ENCODE assay signal across 8 mouse cellular contexts in the genomic region with DNA sequence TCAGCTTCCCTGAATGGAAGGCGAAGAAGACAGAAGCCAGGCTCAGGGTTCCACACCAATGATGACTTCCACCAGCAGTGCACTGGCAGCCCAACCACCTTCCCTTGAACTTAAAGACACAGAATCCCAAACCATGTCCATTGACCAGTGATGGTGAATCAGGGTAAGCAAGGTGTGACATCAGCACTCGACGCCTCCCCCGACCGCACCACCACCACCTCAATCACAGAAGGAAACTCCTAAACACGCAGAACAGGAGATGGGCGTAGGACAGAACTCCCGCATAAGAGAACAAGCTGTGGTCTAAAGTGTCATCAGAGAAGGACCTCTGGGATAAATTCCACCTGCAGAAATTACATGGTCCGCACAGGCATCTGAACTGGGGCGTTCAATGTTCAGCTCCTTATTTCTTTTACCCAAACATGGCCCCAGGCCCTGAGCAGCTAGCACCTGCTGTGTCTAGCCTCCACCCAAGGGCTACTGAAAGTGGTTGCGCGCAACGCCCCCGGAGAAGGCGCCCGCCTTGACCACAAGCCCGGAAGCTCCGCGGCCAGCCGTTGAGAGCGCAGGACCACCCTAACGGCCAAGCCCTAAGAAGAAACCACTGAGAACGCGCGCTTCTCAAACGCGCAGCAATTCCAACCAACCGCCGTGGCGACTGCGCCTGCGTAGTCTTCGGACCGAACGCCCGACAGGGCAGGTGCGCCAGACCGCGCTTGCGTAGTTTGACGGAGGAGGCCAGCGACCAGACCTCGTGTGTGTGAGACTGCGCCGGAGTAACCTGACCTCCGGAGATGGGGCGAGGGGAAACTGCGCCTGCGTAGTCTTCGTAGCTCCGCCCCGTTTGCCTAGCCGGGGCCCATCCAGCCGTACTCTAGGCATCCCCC. TPM values are rescaled to one million over a fixed set of nuclear protein-coding genes. Genes with fewer than 3 reads are reported as not detected.
DNase-seq lines count a peak whose midpoint lies in the region; ATAC-seq and TF ChIP-seq lines count a peak whose summit lies in the region.

No protein-coding gene starts in this region.

- H3K4me1 ChIP-seq in bone marrow, adult 2 months (ENCODE audit: control insufficient read depth, insufficient read depth, low read length) = peaks cover 7% of the 10 kb centered on the region; the same call in 1 of the 2 replicates
- peaks cover 6% of the 10 kb centered on the region; the same call in 1 of the 2 replicates for H3K4me1 ChIP-seq in embryonic facial prominence, embryonic 15.5 days
- H3K4me1 ChIP-seq in limb, embryonic 14.5 days (ENCODE audit: control insufficient read depth, insufficient read depth, low read length) = peaks cover 4% of the 10 kb centered on the region; the same call in 1 of the 2 replicates
- H3K4me1 ChIP-seq in midbrain, postnatal 0 days (ENCODE audit: insufficient read depth, low read length) = no peaks in the 10 kb centered on the region; the same call in 1 of the 2 replicates

- peak; percentile 100 for DNase-seq in 416B (ENCODE audit: low read depth)
- DNase-seq in heart, adult 8-10 months (ENCODE audit: low spot score) = peak; percentile 99
- peak; percentile 100 for DNase-seq in kidney, adult 9 months
- DNase-seq in limb, embryonic 14.5 days (ENCODE audit: low spot score) = peak; percentile 99
- DNase-seq in midbrain, postnatal 0 days (ENCODE audit: low spot score) = peak; percentile 99
- peak; percentile 97 to 98 for DNase-seq in spleen, postnatal 14 days (ENCODE audit: low spot score in 2 of 2)

- H3K9me3 ChIP-seq in embryonic facial prominence, embryonic 15.5 days (replicated peaks) = no peaks in the 10 kb centered on the region
- no peaks in the 10 kb centered on the region for H3K9me3 ChIP-seq in limb, embryonic 14.5 days (ENCODE audit: control insufficient read depth, low read length)
- no peaks in the 10 kb centered on the region for H3K9me3 ChIP-seq in midbrain, postnatal 0 days (ENCODE audit: low read length)

- peak overlapping the region; percentile 94 for H3K4me2 ChIP-seq in embryonic facial prominence, embryonic 15.5 days (replicated peaks)
- H3K4me2 ChIP-seq in limb, embryonic 14.5 days (replicated peaks; ENCODE audit: low read depth, low read length, severe bottlenecking) = peak overlapping the region; percentile 80
- peak overlapping the region; percentile 89 for H3K4me2 ChIP-seq in midbrain, postnatal 0 days (ENCODE audit: low read depth, low read length, poor library complexity, severe bottlenecking)

- peaks cover 3% of the 10 kb centered on the region; the same call in 1 of the 2 replicates for H3K36me3 ChIP-seq in embryonic facial prominence, embryonic 15.5 days
- H3K36me3 ChIP-seq in limb, embryonic 14.5 days (ENCODE audit: control insufficient read depth, insufficient read depth, low read length) = peaks cover 6% of the 10 kb centered on the region
- H3K36me3 ChIP-seq in midbrain, postnatal 0 days (ENCODE audit: insufficient read depth, low read length) = no peaks in the 10 kb centered on the region

- peak; percentile 99 for ATAC-seq in embryonic facial prominence, embryonic 15.5 days (ENCODE audit: insufficient number of reproducible peaks, low FRiP score, low TSS enrichment, low read depth)
- ATAC-seq in limb, embryonic 14.5 days (ENCODE audit: low FRiP score, low read depth) = peak; percentile 99
- peak; percentile 98 for ATAC-seq in midbrain, postnatal 0 days (ENCODE audit: low FRiP score)

- TF ChIP-seq CTCF in bone marrow, adult 2 months (IDR thresholded peaks at IDR 0.05; ENCODE audit: control insufficient read depth, insufficient read depth, low read length) = no peak; the same call in 1 of the 2 replicates
- TF ChIP-seq CTCF in midbrain, postnatal 0 days (IDR thresholded peaks at IDR 0.05) = no peak

- 3% methylated on average over 54 of the region's 54 CpGs for WGBS in bone marrow, adult 2 months
- 6% methylated on average over 54 of the region's 54 CpGs for WGBS in embryonic facial prominence, embryonic 15.5 days
- WGBS in limb, embryonic 14.5 days = 9% methylated on average over 45 of the region's 54 CpGs
- WGBS in midbrain, postnatal 0 days = 7% methylated on average over 54 of the region's 54 CpGs

- peak overlapping the region; percentile 56 for H3K9ac ChIP-seq in embryonic facial prominence, embryonic 15.5 days
- 0 out of 2 replicates have a peak overlapping the region, but pooled peaks have one; percentile 31 for H3K9ac ChIP-seq in limb, embryonic 14.5 days (ENCODE audit: low read depth, low read length, severe bottlenecking)
- H3K9ac ChIP-seq in midbrain, postnatal 0 days (replicated peaks; ENCODE audit: low read length, poor library complexity, severe bottlenecking) = peak overlapping the region; percentile 70

- H3K4me3 ChIP-seq in bone marrow, adult 2 months (replicated peaks; ENCODE audit: control insufficient read depth, low read depth, low read length) = peak overlapping the region; percentile 60
- peak overlapping the region; percentile 77 for H3K4me3 ChIP-seq in embryonic facial prominence, embryonic 15.5 days (replicated peaks)
- peak overlapping the region; percentile 83 for H3K4me3 ChIP-seq in limb, embryonic 14.5 days (replicated peaks; ENCODE audit: low read length)
- H3K4me3 ChIP-seq in midbrain, postnatal 0 days (ENCODE audit: low read depth, low read length) = peak overlapping the region; percentile 81

- 0 out of 2 replicates have a peak, but pooled peaks cover 2% of the 10 kb centered on the region for H3K27me3 ChIP-seq in embryonic facial prominence, embryonic 15.5 days
- H3K27me3 ChIP-seq in limb, embryonic 14.5 days (ENCODE audit: control insufficient read depth, insufficient read depth, low read length) = no peaks in the 10 kb centered on the region
- H3K27me3 ChIP-seq in midbrain, postnatal 0 days (ENCODE audit: insufficient read depth, low read length) = no peaks in the 10 kb centered on the region

- peak overlapping the region; percentile 78 for H3K27ac ChIP-seq in bone marrow, adult 2 months (ENCODE audit: control insufficient read depth, insufficient read depth, low read depth, low read length, poor library complexity)
- peak overlapping the region; percentile 81; the same call in 1 of the 2 replicates for H3K27ac ChIP-seq in embryonic facial prominence, embryonic 15.5 days (replicated peaks)
- H3K27ac ChIP-seq in limb, embryonic 14.5 days (replicated peaks; ENCODE audit: low read depth, low read length) = peak overlapping the region; percentile 44; the same call in 1 of the 2 replicates
- peak overlapping the region; percentile 78 for H3K27ac ChIP-seq in midbrain, postnatal 0 days (ENCODE audit: low read depth, low read length)

- peak; percentile 88 for TF ChIP-seq POLR2A in bone marrow, adult 2 months (IDR thresholded peaks at IDR 0.05; ENCODE audit: borderline replicate concordance, control insufficient read depth, low read depth, low read length)
- TF ChIP-seq POLR2A in limb, embryonic 14.5 days (IDR thresholded peaks at IDR 0.05; ENCODE audit: borderline replicate concordance, extremely low read depth, insufficient read depth, insufficient read length) = no peak

RNA-seq across cellular contexts. Expression of a gene that starts 0.5 kb away (rescaled TPM):
- 13.5 and 19.7 TPM in 2 replicates for polyA plus RNA-seq in bone marrow, adult 2 months (2011; ENCODE audit: insufficient read depth, insufficient read length, low replicate concordance, missing spikeins)
- 12.2 and 12.3 TPM in 2 replicates for polyA plus RNA-seq in embryonic facial prominence, embryonic 15.5 days (2015; fragmentation: Nextera tagmentation; extraction: Ambion mirVana)
- total RNA-seq in heart, adult 8-10 months (2022) = 10 to 100 TPM in 1 of 4 experiments, 1 to 10 TPM in 3; 6.6 to 11.4 (median 8.3) TPM
- polyA plus RNA-seq in limb, embryonic 14.5 days (2012; rRNA removed) = 12.2 and 12.4 TPM in 2 replicates
- 14.9 and 17.3 TPM in 2 replicates for polyA plus RNA-seq in limb, embryonic 14.5 days (2014; fragmentation: Nextera tagmentation; extraction: Ambion mirVana)
- total RNA-seq in midbrain, postnatal 0 days (2014; rRNA removed) = 19.2 and 20.7 TPM in 2 replicates
- 4.3 and 4.5 TPM in 2 replicates for polyA plus RNA-seq in midbrain, postnatal 0 days (2015; fragmentation: Nextera tagmentation; extraction: Ambion mirVana)

RNA-seq across cellular contexts. Expression of a gene that starts 16.9 kb away (rescaled TPM):
- 18.4 and 29.1 TPM in 2 replicates for polyA plus RNA-seq in bone marrow, adult 2 months (2011; ENCODE audit: insufficient read depth, insufficient read length, low replicate concordance, missing spikeins)
- 21.3 and 22.8 TPM in 2 replicates for polyA plus RNA-seq in embryonic facial prominence, embryonic 15.5 days (2015; fragmentation: Nextera tagmentation; extraction: Ambion mirVana)
- 10 to 100 TPM; 26.5 to 29.6 (median 28.6) TPM for total RNA-seq in heart, adult 8-10 months (2022)
- 26.4 and 28.2 TPM in 2 replicates for polyA plus RNA-seq in limb, embryonic 14.5 days (2012; rRNA removed)
- 24.9 and 29.9 TPM in 2 replicates for polyA plus RNA-seq in limb, embryonic 14.5 days (2014; fragmentation: Nextera tagmentation; extraction: Ambion mirVana)
- 42.2 and 51.4 TPM in 2 replicates for total RNA-seq in midbrain, postnatal 0 days (2014; rRNA removed)
- 9.7 and 11.7 TPM in 2 replicates for polyA plus RNA-seq in midbrain, postnatal 0 days (2015; fragmentation: Nextera tagmentation; extraction: Ambion mirVana)

Comparison
In these comparisons a context has a peak if more than half of its experiments do, and no peak if none do; other contexts are left out.
1. Peak in every context shown above with its lines: DNase-seq, ATAC-seq, H3K4me3 ChIP-seq and H3K27ac ChIP-seq.